14 mouse cellular contexts compared by ENCODE assay signal in the genomic region with DNA sequence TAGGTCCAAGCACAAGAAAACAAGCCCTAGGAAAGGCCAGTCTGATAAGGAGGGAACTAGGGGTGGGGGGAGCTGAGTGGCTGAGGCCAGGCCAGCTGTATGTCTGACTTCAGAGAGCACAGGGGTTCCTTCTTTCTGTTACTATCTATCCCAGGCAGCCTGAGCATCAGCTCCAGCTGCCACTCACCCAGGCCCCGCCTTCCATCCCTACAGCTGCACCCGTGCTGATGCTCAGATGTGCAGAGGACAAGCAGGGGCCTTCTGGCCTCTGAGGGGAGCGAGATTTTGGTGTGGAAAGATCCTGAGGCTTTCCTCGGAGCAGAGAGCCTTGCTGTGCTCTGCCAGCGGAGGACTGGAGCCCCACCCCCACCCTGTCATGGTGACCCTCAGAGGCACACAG. TPM values are rescaled to one million over a fixed set of nuclear protein-coding genes. Genes with fewer than 3 reads are reported as not detected.
A peak's percentile ranks its signal among the peaks of the same experiment; 100 is the strongest.
DNase-seq lines count a peak whose midpoint lies in the region; ATAC-seq and TF ChIP-seq lines count a peak whose summit lies in the region.
"Had no signal": no experiment of that assay in that cellular context is flagged by ENCODE, and none has a peak within 500 bp of the region (broad histone marks: within the 10 kb centered on the region; RNA-seq: fewer than 3 reads in every experiment).

No protein-coding gene starts in this region.

- H3K9me3 ChIP-seq in forebrain, embryonic 10.5 days: no peaks in the 10 kb centered on the region
- H3K9me3 ChIP-seq in forebrain, embryonic 15.5 days: no peaks in the 10 kb centered on the region
- H3K9me3 ChIP-seq in liver, postnatal 0 days (ENCODE audit: low read length): no peaks in the 10 kb centered on the region
- H3K9me3 ChIP-seq: lung, embryonic 15.5 days; neural tube, embryonic 13.5 days had no signal

- no peak overlapping the region for H3K4me3 ChIP-seq in forebrain, embryonic 10.5 days
- no peak overlapping the region for H3K4me3 ChIP-seq in forebrain, embryonic 15.5 days
- no peak overlapping the region for H3K4me3 ChIP-seq in liver, postnatal 0 days (ENCODE audit: low read depth, low read length)
- H3K4me3 ChIP-seq in olfactory bulb, adult 2 months (ENCODE audit: insufficient read depth, low read depth, low read length): no peak overlapping the region
- H3K4me3 ChIP-seq: lung, embryonic 15.5 days; neural tube, embryonic 13.5 days had no signal

- TF ChIP-seq EP300 in liver, postnatal 0 days (IDR thresholded peaks at IDR 0.05; ENCODE audit: low read depth): no peak

- no peaks in the 10 kb centered on the region for H3K27me3 ChIP-seq in forebrain, embryonic 10.5 days (ENCODE audit: poor library complexity, severe bottlenecking)
- no peaks in the 10 kb centered on the region for H3K27me3 ChIP-seq in forebrain, embryonic 15.5 days
- H3K27me3 ChIP-seq in liver, postnatal 0 days (ENCODE audit: insufficient read depth, low read length): no peaks in the 10 kb centered on the region
- H3K27me3 ChIP-seq: lung, embryonic 15.5 days; neural tube, embryonic 13.5 days had no signal

- TF ChIP-seq POLR2A in brain, embryonic 14.5 days (IDR thresholded peaks at IDR 0.05; ENCODE audit: borderline replicate concordance, extremely low read depth, insufficient read depth, insufficient read length, poor library complexity, severe bottlenecking): no peak
- TF ChIP-seq POLR2A in olfactory bulb, adult 2 months (IDR thresholded peaks at IDR 0.05; ENCODE audit: insufficient read depth, low read depth, low read length): no peak

- H3K9ac ChIP-seq in forebrain, embryonic 15.5 days (replicated peaks): no peak overlapping the region
- no peak overlapping the region for H3K9ac ChIP-seq in liver, postnatal 0 days (replicated peaks)
- H3K9ac ChIP-seq: lung, embryonic 15.5 days; neural tube, embryonic 13.5 days had no signal

- TF ChIP-seq CTCF in liver, postnatal 0 days (IDR thresholded peaks at IDR 0.05; ENCODE audit: low read depth): no peak
- TF ChIP-seq CTCF in brain, embryonic 14.5 days (IDR thresholded peaks at IDR 0.05; ENCODE audit: borderline replicate concordance, extremely low read depth, insufficient read depth, insufficient read length): no peak
- TF ChIP-seq CTCF in olfactory bulb, adult 2 months (IDR thresholded peaks at IDR 0.05; ENCODE audit: insufficient read depth, low read depth, low read length): no peak

- no peak overlapping the region for H3K4me2 ChIP-seq in forebrain, embryonic 15.5 days (replicated peaks)
- no peak overlapping the region for H3K4me2 ChIP-seq in liver, postnatal 0 days (ENCODE audit: low read depth, low read length)
- H3K4me2 ChIP-seq: lung, embryonic 15.5 days; neural tube, embryonic 13.5 days had no signal

- peak overlapping the region; percentile 35; the same call in 1 of the 2 replicates for H3K27ac ChIP-seq in forebrain, embryonic 10.5 days
- no peak overlapping the region for H3K27ac ChIP-seq in forebrain, embryonic 15.5 days (replicated peaks)
- H3K27ac ChIP-seq in liver, postnatal 0 days (ENCODE audit: low read depth): no peak overlapping the region
- H3K27ac ChIP-seq in olfactory bulb, adult 2 months (ENCODE audit: insufficient read depth, low read depth, low read length): peak overlapping the region; percentile 94
- H3K27ac ChIP-seq: kidney, postnatal 0 days; lung, embryonic 15.5 days; neural tube, embryonic 13.5 days had no signal

- DNase-seq in forebrain, embryonic 10.5 days (ENCODE audit: extremely low spot score, low spot score): no peak
- DNase-seq in liver, postnatal 0 days: no peak
- DNase-seq in liver: no peak
- DNase-seq in brain, embryonic 14.5 days (ENCODE audit: low read depth): peak; percentile 14
- DNase-seq in gastrocnemius, postnatal 4 days (ENCODE audit: low spot score in 2 of 2): no peak
- no peak for DNase-seq in gastrocnemius, adult 8-10 months (ENCODE audit: low spot score in 2 of 2)
- DNase-seq: adrenal gland, postnatal 14 days; cerebellum, adult 9-10 months; heart, postnatal 4 days had no signal

- H3K4me1 ChIP-seq in forebrain, embryonic 10.5 days: peaks cover 29% of the 10 kb centered on the region
- H3K4me1 ChIP-seq in forebrain, embryonic 15.5 days: peaks cover 11% of the 10 kb centered on the region
- H3K4me1 ChIP-seq in liver, postnatal 0 days (ENCODE audit: insufficient read depth): peaks cover 4% of the 10 kb centered on the region; the same call in 1 of the 2 replicates
- H3K4me1 ChIP-seq in olfactory bulb, adult 2 months (ENCODE audit: control insufficient read depth, insufficient read depth, low read length): peaks cover 75% of the 10 kb centered on the region

- H3K36me3 ChIP-seq in forebrain, embryonic 10.5 days (replicated peaks): no peaks in the 10 kb centered on the region
- no peaks in the 10 kb centered on the region for H3K36me3 ChIP-seq in forebrain, embryonic 15.5 days
- no peaks in the 10 kb centered on the region for H3K36me3 ChIP-seq in liver, postnatal 0 days (replicated peaks; ENCODE audit: insufficient read depth, low read length)
- H3K36me3 ChIP-seq: lung, embryonic 15.5 days; neural tube, embryonic 13.5 days had no signal

- no peak for ATAC-seq in forebrain, embryonic 15.5 days (replicated peaks)
- peak; percentile 33; the same call in 1 of the 2 replicates for ATAC-seq in liver, postnatal 0 days

- 29% methylated on average over 5 of the region's 5 CpGs for WGBS in forebrain, embryonic 10.5 days
- WGBS in forebrain, embryonic 15.5 days: 33% methylated on average over 5 of the region's 5 CpGs
- WGBS in liver, postnatal 0 days (ENCODE audit: insufficient replicate concordance): 20% methylated on average over 5 of the region's 5 CpGs
- WGBS in olfactory bulb, adult 2 months: 24% methylated on average over 5 of the region's 5 CpGs

RNA-seq across cellular contexts. Expression of gene Ppp1r16b, which starts 50.9 kb away (rescaled TPM):
- 2.2 and 2.3 TPM in 2 replicates for polyA plus RNA-seq in forebrain, embryonic 10.5 days (2016; fragmentation: Nextera tagmentation; extraction: Ambion mirVana)
- polyA plus RNA-seq in forebrain, embryonic 15.5 days (2015; fragmentation: Nextera tagmentation; extraction: Ambion mirVana): 22.1 and 24.4 TPM in 2 replicates
- 2.5 and 2.9 TPM in 2 replicates for polyA plus RNA-seq in liver, postnatal 0 days (2015; fragmentation: Nextera tagmentation; extraction: Ambion mirVana)
- 3.2 and 6.4 TPM in 2 replicates for polyA plus RNA-seq in brain, embryonic 14.5 days (2012; rRNA removed)
- 72.6 TPM in 1 of 2 replicates, not detected in the other for polyA plus RNA-seq in olfactory bulb, adult 2 months (2012; ENCODE audit: insufficient read depth, insufficient read length, low replicate concordance, missing spikeins)
- 1 to 10 TPM; 8.3 to 9.1 TPM for total RNA-seq in gastrocnemius, postnatal 4 days (2021)
- 1 to 10 TPM; 2.4 to 3.0 (median 2.7) TPM for total RNA-seq in gastrocnemius, adult 8-10 months (2022)

RNA-seq across cellular contexts. Expression of gene Fam83d, which starts 51.8 kb away (rescaled TPM):
- 49.1 and 49.8 TPM in 2 replicates for polyA plus RNA-seq in forebrain, embryonic 10.5 days (2016; fragmentation: Nextera tagmentation; extraction: Ambion mirVana)
- polyA plus RNA-seq in forebrain, embryonic 15.5 days (2015; fragmentation: Nextera tagmentation; extraction: Ambion mirVana): 22.0 and 22.8 TPM in 2 replicates
- polyA plus RNA-seq in liver, postnatal 0 days (2015; fragmentation: Nextera tagmentation; extraction: Ambion mirVana): 5.0 and 5.7 TPM in 2 replicates
- polyA plus RNA-seq in brain, embryonic 14.5 days (2012; rRNA removed): 13.9 and 25.3 TPM in 2 replicates
- polyA plus RNA-seq in olfactory bulb, adult 2 months (2012; ENCODE audit: insufficient read depth, insufficient read length, low replicate concordance, missing spikeins): not detected in 2 replicates
- total RNA-seq in gastrocnemius, postnatal 4 days (2021): 1 to 10 TPM; 9.3 to 9.8 TPM
- total RNA-seq in gastrocnemius, adult 8-10 months (2022): 1 to 10 TPM in 3 of 4 experiments, under 1 TPM in 1; 0.94 to 4.2 (median 2.6) TPM

Comparison
In these comparisons a context has a peak if more than half of its experiments do, and no peak if none do; other contexts are left out.
1. H3K27ac ChIP-seq: peak in forebrain, embryonic 10.5 days (single experiment) and olfactory bulb, adult 2 months (single experiment); none in forebrain, embryonic 15.5 days (single experiment) and liver, postnatal 0 days (single experiment).